Mouse (Mus musculus) neutrophil, adult 65 days (primary cell): ENCODE measurements around the gene Olfr398. TPM values are rescaled to one million over a fixed set of nuclear protein-coding genes. Genes with fewer than 3 reads are reported as not detected.

Experiments
- total RNA-seq: library from RNA; stranded (reverse); gene quantifications from 2 replicates; pipeline ENCODE4 v1.2.4, GENCODE M21; 2023

Olfr398 gene
- not detected in 2 replicates for total RNA-seq

GRCm38 (mm10) chr11:73990307-73990706, at the start of gene Olfr398:
TSS of gene Olfr398 (minus strand) at chr11:73990407.

GRCm38 (mm10) chr11:73960517-73960916, 29.7 kb downstream of the Olfr398 start, which contains the start of gene Olfr397:
TSS of gene Olfr397 (plus strand) at chr11:73960817.

GRCm38 (mm10) chr11:73936377-73936776, 53.8 kb downstream of the Olfr398 start, which contains the start of gene Olfr23:
TSS of gene Olfr23 (plus strand) at chr11:73936677.

Other genes starting within 250 kb of the Olfr398 start
- not detected in 2 replicates for gene Olfr389, start 209.7 kb downstream of the Olfr398 start, total RNA-seq
- not detected in 2 replicates for gene Olfr390, start 207.4 kb downstream of the Olfr398 start, total RNA-seq
- gene Olfr391-ps, start 187.4 kb downstream of the Olfr398 start, total RNA-seq = not detected in 2 replicates
- not detected in 2 replicates for gene Olfr392, start 173.4 kb downstream of the Olfr398 start, total RNA-seq
- not detected in 2 replicates for gene Olfr393, start 139.0 kb downstream of the Olfr398 start, total RNA-seq
- not detected in 2 replicates for gene Olfr394, start 99.6 kb downstream of the Olfr398 start, total RNA-seq
- not detected in 2 replicates for gene Olfr395, start 81.1 kb downstream of the Olfr398 start, total RNA-seq
- gene Olfr23, start 53.7 kb downstream of the Olfr398 start, total RNA-seq = not detected in 2 replicates
- not detected in 2 replicates for gene Olfr397, start 29.6 kb downstream of the Olfr398 start, total RNA-seq
- not detected in 2 replicates for gene Olfr139, start 66.1 kb upstream of the Olfr398 start, total RNA-seq
- gene Olfr399, start 66.2 kb upstream of the Olfr398 start, total RNA-seq = not detected in 2 replicates
- gene Zfp616, start 79.5 kb upstream of the Olfr398 start, total RNA-seq = not detected in 2 replicates
- not detected in 2 replicates for gene Olfr401, start 123.3 kb upstream of the Olfr398 start, total RNA-seq
- not detected in 2 replicates for gene Olfr402, start 163.1 kb upstream of the Olfr398 start, total RNA-seq
- gene Olfr403, start 195.8 kb upstream of the Olfr398 start, total RNA-seq = not detected in 2 replicates
- gene Olfr43, start 221.0 kb upstream of the Olfr398 start, total RNA-seq = not detected in 2 replicates